Mouse (Mus musculus) CH12.LX (cell line): ENCODE results near the gene Fes.

ENCODE experiments used
- CTCF ChIP-seq, 2 experiments: IDR thresholded peaks in 1 of 2; conservative IDR thresholded peaks in 1 of 2; 2 replicates each; pipeline ENCODE4 v1.5.1; 2011 to 2012; ENCODE audit warnings: low read depth in 2 of 2, low read length in 2 of 2, improper control_type of control experiment in 1 of 2, inconsistent platforms in 1 of 2, mild to moderate bottlenecking in 1 of 2, moderate library complexity in 1 of 2
- GABPA ChIP-seq: IDR thresholded peaks from 2 replicates; pipeline ENCODE4 v1.6.1; 2012; ENCODE audit warnings: low read depth, low read length, improper control_type of control experiment, inconsistent platforms; ENCODE audit not compliant: insufficient replicate concordance
- JUND ChIP-seq: conservative IDR thresholded peaks from 2 replicates; pipeline ENCODE4 v1.6.1; 2011; ENCODE audit warnings: low read depth, low read length, improper control_type of control experiment
- POLR2A ChIP-seq: IDR thresholded peaks from 2 replicates; pipeline ENCODE4 v1.6.1; 2011; ENCODE audit warnings: low read depth, mild to moderate bottlenecking, improper control_type of control experiment, low read length
- USF1 ChIP-seq: IDR thresholded peaks from 2 replicates; pipeline ENCODE4 v1.6.1; 2014; ENCODE audit warnings: low read depth, mild to moderate bottlenecking, inconsistent platforms, low read length, improper control_type of control experiment

GRCm38 (mm10) chr7:80404101-80404894 is 16.6 kb upstream of the Fes start:
- no peak for TF ChIP-seq CTCF (conservative IDR thresholded peaks at IDR 0.05 in 1 of 2, IDR thresholded peaks at IDR 0.05 in 1 of 2; ENCODE audit: low read depth in 2 of 2, low read length in 2 of 2)
- no peak for TF ChIP-seq GABPA
- peak; percentile 90 for TF ChIP-seq JUND
- TF ChIP-seq POLR2A, result peak; percentile 17; the same call in 1 of the 2 replicates
- TF ChIP-seq USF1, result no peak
